Mouse (Mus musculus) T-helper 17 cell (primary cell): ENCODE data around the gene App.

Experiments
- in situ Hi-C, 2 experiments: fragments of 300-600 bp; cut with MboI, MseI; formaldehyde crosslinking; loops; 1 replicate in 1 of 2; 2 replicates in 1 of 2; pipeline ENCODE4 v1.15.1; 2025; ENCODE audit warnings: high pct_unique_total_duplicates in 2 of 2

App gene

DNA sequence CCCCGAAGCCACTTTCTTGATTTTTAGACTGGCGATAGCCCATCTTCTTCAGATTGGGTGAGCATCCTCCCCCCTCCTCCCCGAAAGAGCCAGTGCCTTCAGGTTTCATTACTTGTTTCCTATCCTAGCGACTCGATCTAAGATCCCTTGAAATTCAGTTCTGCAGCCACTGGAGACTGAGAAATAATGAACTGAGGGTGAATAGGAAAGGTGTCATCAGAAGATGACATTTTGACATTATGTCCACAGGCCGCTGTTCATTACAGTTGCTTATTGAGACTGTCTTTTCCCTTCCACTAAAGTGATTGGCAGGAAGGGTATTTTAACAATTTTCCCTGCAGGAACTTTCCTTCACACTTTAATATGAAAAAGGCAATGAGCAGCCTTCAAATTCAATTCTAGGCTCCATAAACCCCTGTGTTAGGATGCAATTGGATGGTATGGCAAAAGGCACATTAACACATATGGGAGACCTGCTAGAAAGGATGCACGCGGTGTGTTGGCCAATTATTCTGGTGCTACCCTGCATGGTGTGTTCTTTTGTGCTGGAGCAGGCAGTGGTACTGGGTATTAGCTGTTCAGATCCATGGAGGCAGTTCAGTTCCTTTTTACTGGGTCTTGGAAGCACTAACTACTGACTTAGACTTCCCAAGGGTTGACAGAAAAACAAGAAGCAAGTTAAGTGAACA lies 261.9 kb downstream of the App start:
- in situ Hi-C loops = loop anchor here (25.0 kb wide), 2 partner anchors 1374 to 1449 kb away; no protein-coding TSS in a partner anchor

GRCm38 (mm10) chr16:84902995-84903394 lies 270.6 kb downstream of the App start:
- in situ Hi-C loops = loop anchor here (10.0 to 25.0 kb wide), 3 partner anchors 1366 to 1458 kb away; no protein-coding TSS in a partner anchor
